Mouse (Mus musculus) stomach, embryonic 16.5 days (tissue): ENCODE results near the gene Car9. TPM values are rescaled to one million over a fixed set of nuclear protein-coding genes. Genes with fewer than 3 reads are reported as not detected.

Source experiments
- ATAC-seq: fragments of 200-750 bp; cut with Nextera tagmentation; 2 replicates; pipeline ENCODE4 v1.8.0; 2017; ENCODE audit warnings: moderate number of reproducible peaks, moderate TSS enrichment; ENCODE audit not compliant: insufficient read depth, low FRiP score
- H3K27ac ChIP-seq: fragments of 300-500 bp; sonication (generic); 2 replicates; pipeline ENCODE4 v1.5.1; 2014; ENCODE audit warnings: low read length
- H3K27me3 ChIP-seq: fragments of 300-500 bp; sonication (generic); 2 replicates; pipeline ENCODE4 v1.6.1; 2014; ENCODE audit warnings: low read length, control low read depth, mixed read lengths; ENCODE audit not compliant: control insufficient read depth, insufficient read depth
- H3K36me3 ChIP-seq: fragments of 300-500 bp; sonication (generic); 2 replicates; pipeline ENCODE4 v1.6.1; 2014; ENCODE audit warnings: low read length; ENCODE audit not compliant: control insufficient read depth, insufficient read depth
- H3K4me1 ChIP-seq: fragments of 300-500 bp; sonication (generic); 2 replicates; pipeline ENCODE4 v1.6.1; 2014; ENCODE audit warnings: low read length, control low read depth, mixed read lengths; ENCODE audit not compliant: control insufficient read depth, insufficient read depth
- H3K4me2 ChIP-seq: fragments of 300-500 bp; sonication (generic); 2 replicates; pipeline ENCODE4 v1.6.1; 2014; ENCODE audit warnings: low read depth, low read length, mixed read lengths
- H3K4me3 ChIP-seq: fragments of 300-500 bp; sonication (generic); replicated peaks from 2 replicates; pipeline ENCODE4 v1.5.1; 2014; ENCODE audit warnings: mild to moderate bottlenecking, low read length
- H3K9ac ChIP-seq: fragments of 300-500 bp; sonication (generic); 2 replicates; pipeline ENCODE4 v1.6.1; 2014; ENCODE audit warnings: low read length
- H3K9me3 ChIP-seq: fragments of 300-500 bp; sonication (generic); replicated peaks from 2 replicates; pipeline ENCODE4 v1.6.1; 2016; ENCODE audit warnings: low read length, control low read depth; ENCODE audit not compliant: control insufficient read depth
- WGBS: fragments of 180-500 bp; shearing (Covaris S2); extraction: QIAGEN DNeasy Blood & Tissue Kit; methylation state at CpG from one replicate; pipeline ENCODE4 v1.1.7; 2014; 5-methylcytosine and 5-hydroxymethylcytosine counted together
- polyA plus RNA-seq: library from polyadenylated mRNA; unstranded; fragments of >200 nt; fragmentation: Nextera tagmentation; extraction: Ambion mirVana; gene quantifications from 2 replicates; pipeline ENCODE4 v1.2.1, GENCODE M21; 2015

Gene Car9
- 22.3 and 22.9 TPM in 2 replicates for polyA plus RNA-seq

GRCm38 (mm10) chr4:43506536-43507185 is at the start of gene Car9:
Gene Car9, plus strand, starts transcription at chr4:43506966.
- H3K4me2 ChIP-seq: peak within 1 kb of the TSS; percentile 94
- no peak within 1 kb of the TSS for H3K27ac ChIP-seq
- no peaks in the 10 kb centered on the region for H3K9me3 ChIP-seq
- H3K36me3 ChIP-seq: no peaks in the 10 kb centered on the region
- peaks cover 14% of the 10 kb centered on the region for H3K4me1 ChIP-seq
- H3K9ac ChIP-seq: peak within 1 kb of the TSS; percentile 73
- 58% methylated on average over 9 of the region's 9 CpGs for WGBS
- H3K27me3 ChIP-seq: no peaks in the 10 kb centered on the region
- peak within 1 kb of the TSS; percentile 61 for H3K4me3 ChIP-seq
- ATAC-seq: 0 out of 2 replicates have a peak, but pooled peaks have one; percentile 14

- Histone ChIP-seq H3K9me3 (no peaks in the 10 kb centered on the region), H3K27me3 (peaks cover 11% of the 10 kb centered on the region), H3K4me2 (no peak overlapping the region), H3K4me1 (peaks cover 15% of the 10 kb centered on the region), H3K27ac (no peak overlapping the region), H3K4me3 (no peak overlapping the region), H3K9ac (no peak overlapping the region), H3K36me3 (no peaks in the 10 kb centered on the region)
- no peak for ATAC-seq
- 21% methylated on average over 8 of the region's 8 CpGs for WGBS
Measured at GRCm38 (mm10) chr4:43457124-43457523, 49.6 kb upstream of the Car9 start.

GRCm38 (mm10) chr4:43463102-43463501 is 43.7 kb upstream of the Car9 start:
- no peak for ATAC-seq
- H3K36me3 ChIP-seq: no peaks in the 10 kb centered on the region
- 87% methylated on average over 5 of the region's 5 CpGs for WGBS
- no peaks in the 10 kb centered on the region for H3K27me3 ChIP-seq
- H3K27ac ChIP-seq: no peak overlapping the region
- H3K9me3 ChIP-seq: no peaks in the 10 kb centered on the region
- no peak overlapping the region for H3K9ac ChIP-seq
- no peak overlapping the region for H3K4me2 ChIP-seq
- H3K4me1 ChIP-seq: no peaks in the 10 kb centered on the region
- no peak overlapping the region for H3K4me3 ChIP-seq

- H3K36me3 ChIP-seq: no peaks in the 10 kb centered on the region
- H3K9me3 ChIP-seq: no peaks in the 10 kb centered on the region
- H3K4me1 ChIP-seq: no peaks in the 10 kb centered on the region
- 82% methylated on average over 6 of the region's 6 CpGs for WGBS
- H3K4me3 ChIP-seq: no peak overlapping the region
- no peaks in the 10 kb centered on the region for H3K27me3 ChIP-seq
- H3K4me2 ChIP-seq: no peak overlapping the region
- no peak overlapping the region for H3K9ac ChIP-seq
- no peak overlapping the region for H3K27ac ChIP-seq
- no peak for ATAC-seq
Measured at GRCm38 (mm10) chr4:43465935-43466334, 40.8 kb upstream of the Car9 start.

- no peaks in the 10 kb centered on the region for H3K36me3 ChIP-seq
- WGBS: 80% methylated on average over 7 of the region's 7 CpGs
- ATAC-seq: no peak
Measured at GRCm38 (mm10) chr4:43466872-43467271, 39.9 kb upstream of the Car9 start.

GRCm38 (mm10) chr4:43470301-43470700 is 36.5 kb upstream of the Car9 start:
- Histone ChIP-seq H3K27ac (no peak overlapping the region), H3K4me1 (no peaks in the 10 kb centered on the region), H3K36me3 (no peaks in the 10 kb centered on the region), H3K27me3 (no peaks in the 10 kb centered on the region), H3K4me3 (no peak overlapping the region), H3K9me3 (no peaks in the 10 kb centered on the region), H3K4me2 (no peak overlapping the region), H3K9ac (no peak overlapping the region)
- 86% methylated on average over 10 of the region's 10 CpGs for WGBS
- no peak for ATAC-seq

More at GRCm38 (mm10) chr4:43466872-43467271, 39.9 kb upstream of the Car9 start:
- Histone ChIP-seq H3K4me3 (no peak overlapping the region), H3K27me3 (no peaks in the 10 kb centered on the region), H3K27ac (no peak overlapping the region), H3K9ac (no peak overlapping the region), H3K4me1 (no peaks in the 10 kb centered on the region), H3K4me2 (no peak overlapping the region), H3K9me3 (no peaks in the 10 kb centered on the region)

- Histone ChIP-seq H3K27me3 (no peaks in the 10 kb centered on the region), H3K36me3 (no peaks in the 10 kb centered on the region), H3K9ac (no peak overlapping the region), H3K4me1 (no peaks in the 10 kb centered on the region; the same call in 1 of the 2 replicates), H3K4me3 (no peak overlapping the region), H3K27ac (no peak overlapping the region), H3K4me2 (no peak overlapping the region), H3K9me3 (no peaks in the 10 kb centered on the region)
- ATAC-seq: no peak
- 74% methylated on average over 1 of the region's 1 CpGs for WGBS
Measured at GRCm38 (mm10) chr4:43473636-43474035, 33.1 kb upstream of the Car9 start.

- Histone ChIP-seq H3K9me3 (no peaks in the 10 kb centered on the region), H3K4me2 (no peak overlapping the region), H3K4me1 (no peaks in the 10 kb centered on the region; the same call in 1 of the 2 replicates), H3K4me3 (no peak overlapping the region), H3K9ac (no peak overlapping the region), H3K27ac (no peak overlapping the region), H3K27me3 (no peaks in the 10 kb centered on the region), H3K36me3 (no peaks in the 10 kb centered on the region)
- 79% methylated on average over 6 of the region's 6 CpGs for WGBS
- no peak for ATAC-seq
Measured at GRCm38 (mm10) chr4:43476604-43477003, 30.2 kb upstream of the Car9 start.

- ATAC-seq: peak; percentile 94
- peak overlapping the region; percentile 55 for H3K4me2 ChIP-seq
- peak overlapping the region; percentile 65 for H3K9ac ChIP-seq
- H3K9me3 ChIP-seq: no peaks in the 10 kb centered on the region
- WGBS: 11% methylated on average over 11 of the region's 11 CpGs
- H3K27ac ChIP-seq: peak overlapping the region; percentile 13; the same call in 1 of the 2 replicates
- peak overlapping the region; percentile 38 for H3K4me3 ChIP-seq
- H3K36me3 ChIP-seq: no peaks in the 10 kb centered on the region
- no peaks in the 10 kb centered on the region for H3K27me3 ChIP-seq
- H3K4me1 ChIP-seq: no peaks in the 10 kb centered on the region; the same call in 1 of the 2 replicates
Measured at GRCm38 (mm10) chr4:43477857-43478533, 28.8 kb upstream of the Car9 start.
